In genomic region chr5:21645439-21646132, GRCm38 (mm10) we compare ENCODE assay signal across 8 mouse cellular contexts. TPM values are rescaled to one million over a fixed set of nuclear protein-coding genes. Genes with fewer than 3 reads are reported as not detected.
DNase-seq lines count a peak whose midpoint lies in the region; ATAC-seq and TF ChIP-seq lines count a peak whose summit lies in the region.

Gene Fbxl13 (minus strand): TSS chr5:21645634.
Gene Armc10 (plus strand): TSS chr5:21645813.

- H3K9me3 ChIP-seq in hindbrain, embryonic 10.5 days = no peaks in the 10 kb centered on the region
- H3K9me3 ChIP-seq in lung, postnatal 0 days (ENCODE audit: low read length) = no peaks in the 10 kb centered on the region

- peak within 1 kb of the TSS; percentile 94 for H3K27ac ChIP-seq in hindbrain, embryonic 10.5 days
- peak within 1 kb of the TSS; percentile 94 for H3K27ac ChIP-seq in lung, postnatal 0 days (ENCODE audit: low read length)

- H3K9ac ChIP-seq in lung, postnatal 0 days (replicated peaks; ENCODE audit: low read depth) = peak within 1 kb of the TSS; percentile 72

- TF ChIP-seq CTCF in lung, postnatal 0 days (IDR thresholded peaks at IDR 0.05) = peak; percentile 38

- H3K36me3 ChIP-seq in hindbrain, embryonic 10.5 days = peaks cover 29% of the 10 kb centered on the region
- no peaks in the 10 kb centered on the region; the same call in 1 of the 2 replicates for H3K36me3 ChIP-seq in lung, postnatal 0 days (ENCODE audit: insufficient read depth, low read length)

- peak within 1 kb of the TSS; percentile 92 for H3K4me2 ChIP-seq in lung, postnatal 0 days (replicated peaks; ENCODE audit: low read depth, low read length)

- under 1% methylated on average over 40 of the region's 40 CpGs for WGBS in hindbrain, embryonic 10.5 days
- 2% methylated on average over 37 of the region's 40 CpGs for WGBS in lung, postnatal 0 days

- peak; percentile 92 for ATAC-seq in lung, postnatal 0 days

- no peak; the same call in 1 of the 2 replicates for TF ChIP-seq EP300 in lung, postnatal 0 days (IDR thresholded peaks at IDR 0.05)

- DNase-seq in MEL-GATA-1-ER (ENCODE audit: extremely low read depth, low read depth) = peak; percentile 87
- peak; percentile 74 for DNase-seq in cerebellum, adult 8-10 months
- DNase-seq in forelimb bud, embryonic 11.5 days (ENCODE audit: low read depth, low spot score) = peak; percentile 93
- peak; percentile 93 for DNase-seq in hindbrain, embryonic 10.5 days (ENCODE audit: low spot score)
- peak; percentile 95 for DNase-seq in layer of hippocampus, adult 9-11 months
- peak; percentile 97 for DNase-seq in lung, postnatal 0 days (ENCODE audit: low spot score)
- peak; percentile 78 for DNase-seq in ovary, postnatal 14 days (ENCODE audit: low spot score)
- peak; percentile 93 for DNase-seq in thymus, postnatal 14 days

- peaks cover 8% of the 10 kb centered on the region; the same call in 1 of the 2 replicates for H3K27me3 ChIP-seq in hindbrain, embryonic 10.5 days (ENCODE audit: insufficient read depth, poor library complexity, severe bottlenecking)
- H3K27me3 ChIP-seq in lung, postnatal 0 days (replicated peaks; ENCODE audit: insufficient read depth, low read length) = no peaks in the 10 kb centered on the region

- H3K4me3 ChIP-seq in hindbrain, embryonic 10.5 days = peak within 1 kb of the TSS; percentile 90
- peak within 1 kb of the TSS; percentile 63 for H3K4me3 ChIP-seq in lung, postnatal 0 days (ENCODE audit: low read depth, low read length)

- H3K4me1 ChIP-seq in hindbrain, embryonic 10.5 days (replicated peaks) = peaks cover 19% of the 10 kb centered on the region
- H3K4me1 ChIP-seq in lung, postnatal 0 days (ENCODE audit: insufficient read depth, low read depth, low read length) = peaks cover 10% of the 10 kb centered on the region; the same call in 1 of the 2 replicates

RNA-seq across cellular contexts. Expression of gene Fbxl13, which starts in this region (rescaled TPM):
- polyA plus RNA-seq in hindbrain, embryonic 10.5 days (2016; fragmentation: Nextera tagmentation; extraction: Ambion mirVana) = 0.20 and 0.41 TPM in 2 replicates
- 1.1 and 1.2 TPM in 2 replicates for polyA plus RNA-seq in lung, postnatal 0 days (2015; fragmentation: Nextera tagmentation; extraction: Ambion mirVana)

RNA-seq across cellular contexts. Expression of gene Armc10, which starts in this region (rescaled TPM):
- 62.9 and 66.8 TPM in 2 replicates for polyA plus RNA-seq in hindbrain, embryonic 10.5 days (2016; fragmentation: Nextera tagmentation; extraction: Ambion mirVana)
- polyA plus RNA-seq in lung, postnatal 0 days (2015; fragmentation: Nextera tagmentation; extraction: Ambion mirVana) = 30.1 and 33.4 TPM in 2 replicates

Comparison
In these comparisons a context has a peak if more than half of its experiments do, and no peak if none do; other contexts are left out.
1. Peak in every context shown above with its lines: DNase-seq, ATAC-seq, H3K4me3 ChIP-seq and H3K27ac ChIP-seq.